Mouse (Mus musculus): ENCODE measurements around the gene Olfr360. TPM values are rescaled to one million over a fixed set of nuclear protein-coding genes. Genes with fewer than 3 reads are reported as not detected.
"Not testable (repeated sequence)": the region's sequence is repeated elsewhere in the genome, so short reads cannot be mapped to it uniquely, and the experiment has no call there.

Olfr360 gene
- polyA plus RNA-seq (2012; rRNA removed): not detected in 2 replicates

DNA sequence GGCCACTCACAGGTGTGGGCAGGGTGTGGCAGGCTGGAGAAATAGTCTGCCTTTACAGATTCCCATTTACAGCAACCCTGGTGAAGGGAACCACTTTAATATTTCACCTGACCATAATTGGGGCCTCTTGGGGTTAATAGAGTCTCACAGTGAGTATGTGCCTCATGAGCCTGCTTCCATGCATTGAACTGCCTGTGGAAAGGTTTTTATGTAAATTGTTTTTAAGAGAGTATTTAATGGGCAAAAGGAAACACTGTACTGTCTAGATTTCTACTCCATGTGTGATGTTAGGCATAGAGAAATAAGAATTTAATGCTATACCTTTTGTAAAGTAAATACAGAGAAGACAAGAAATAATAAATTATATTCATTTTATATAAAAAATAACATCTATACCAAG lies at the start of gene Olfr360:
Gene Olfr360 (plus strand): TSS at position 301 of the 400 bp plus-strand sequence.
- no peak for DNase-seq (ENCODE audit: low read depth)
- TF ChIP-seq CTCF (IDR thresholded peaks at IDR 0.05; ENCODE audit: borderline replicate concordance, extremely low read depth, insufficient read depth, insufficient read length): no peak
- no peak for TF ChIP-seq POLR2A (IDR thresholded peaks at IDR 0.05; ENCODE audit: borderline replicate concordance, extremely low read depth, insufficient read depth, insufficient read length, poor library complexity, severe bottlenecking)

DNA sequence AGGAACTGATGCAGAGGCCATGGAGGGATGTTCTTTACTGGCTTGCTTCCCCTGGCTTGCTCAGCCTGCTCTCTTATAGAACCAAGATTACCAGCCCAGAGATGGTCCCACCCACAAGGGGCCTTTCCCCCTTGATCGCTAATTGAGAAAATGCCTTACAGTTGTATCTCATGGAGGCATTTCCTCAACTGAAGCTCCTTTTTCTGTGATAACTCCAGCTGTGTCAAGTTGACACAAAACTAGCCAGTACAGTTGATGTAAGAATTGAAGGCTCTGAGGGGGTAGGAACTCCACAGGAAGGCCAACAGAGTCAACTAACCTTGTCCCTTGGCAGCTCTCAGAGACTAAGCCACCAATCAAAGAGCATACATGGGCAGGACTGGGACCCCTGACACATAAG lies 23.6 kb downstream of the Olfr360 start, which contains the start of gene Olfr361:
Gene Olfr361 (minus strand): TSS at position 101 of the 400 bp plus-strand sequence.
- DNase-seq (ENCODE audit: low read depth): not testable (repeated sequence)

- DNase-seq (ENCODE audit: low read depth): no peak
- no peak for TF ChIP-seq CTCF (IDR thresholded peaks at IDR 0.05; ENCODE audit: borderline replicate concordance, extremely low read depth, insufficient read depth, insufficient read length)
- TF ChIP-seq POLR2A (IDR thresholded peaks at IDR 0.05; ENCODE audit: borderline replicate concordance, extremely low read depth, insufficient read depth, insufficient read length, poor library complexity, severe bottlenecking): no peak
Observed at GRCm38 (mm10) chr2:37117810-37118209, 52.3 kb downstream of the Olfr360 start, which contains the start of gene Olfr362. Gene Olfr362, minus strand, starts transcription at chr2:37117910.

Other genes starting within 250 kb of the Olfr360 start
- not detected in 2 replicates for gene Olfr3, start 248.7 kb upstream of the Olfr360 start, polyA plus RNA-seq (2012; rRNA removed)
- gene Olfr350, start 219.4 kb upstream of the Olfr360 start, polyA plus RNA-seq (2012; rRNA removed): not detected in 2 replicates
- not detected in 2 replicates for gene Olfr351, start 203.1 kb upstream of the Olfr360 start, polyA plus RNA-seq (2012; rRNA removed)
- gene Olfr352, start 197.3 kb upstream of the Olfr360 start, polyA plus RNA-seq (2012; rRNA removed): not detected in 2 replicates
- gene Olfr353, start 172.8 kb upstream of the Olfr360 start, polyA plus RNA-seq (2012; rRNA removed): not detected in 2 replicates
- not detected in 2 replicates for gene Olfr354, start 160.1 kb upstream of the Olfr360 start, polyA plus RNA-seq (2012; rRNA removed)
- gene Olfr355, start 136.8 kb upstream of the Olfr360 start, polyA plus RNA-seq (2012; rRNA removed): not detected in 2 replicates
- gene Olfr356, start 128.6 kb upstream of the Olfr360 start, polyA plus RNA-seq (2012; rRNA removed): not detected in 2 replicates
- gene Olfr357, start 71.9 kb upstream of the Olfr360 start, polyA plus RNA-seq (2012; rRNA removed): not detected in 2 replicates
- gene Olfr358, start 56.4 kb upstream of the Olfr360 start, polyA plus RNA-seq (2012; rRNA removed): not detected in 2 replicates
- gene Olfr361, start 23.5 kb downstream of the Olfr360 start, polyA plus RNA-seq (2012; rRNA removed): not detected in 2 replicates
- gene Olfr362, start 52.2 kb downstream of the Olfr360 start, polyA plus RNA-seq (2012; rRNA removed): not detected in 2 replicates
- not detected in 2 replicates for gene Olfr364-ps1, start 73.6 kb downstream of the Olfr360 start, polyA plus RNA-seq (2012; rRNA removed)
- not detected in 2 replicates for gene Olfr365, start 122.5 kb downstream of the Olfr360 start, polyA plus RNA-seq (2012; rRNA removed)
- gene Olfr366, start 145.8 kb downstream of the Olfr360 start, polyA plus RNA-seq (2012; rRNA removed): not detected in 2 replicates

Measured in brain, embryonic 14.5 days (tissue).